Mouse (Mus musculus) midbrain, embryonic 12.5 days (tissue): ENCODE measurements around the gene Rapgef2. TPM values are rescaled to one million over a fixed set of nuclear protein-coding genes. Genes with fewer than 3 reads are reported as not detected.

ENCODE experiments used
- ATAC-seq: fragments of 200-750 bp; cut with Nextera tagmentation; 2 replicates; pipeline ENCODE4 v1.8.0; 2017; ENCODE audit warnings: low read depth, moderate TSS enrichment, moderate library complexity; ENCODE audit not compliant: low FRiP score
- H3K27ac ChIP-seq: fragments of 300-500 bp; sonication (generic); replicated peaks from 2 replicates; pipeline ENCODE4 v1.5.1; 2016; ENCODE audit warnings: mild to moderate bottlenecking
- H3K27me3 ChIP-seq: fragments of 300-500 bp; sonication (generic); 2 replicates; pipeline ENCODE4 v1.6.1; 2016; ENCODE audit warnings: mild to moderate bottlenecking
- H3K36me3 ChIP-seq: fragments of 300-500 bp; sonication (generic); 2 replicates; pipeline ENCODE4 v1.6.1; 2016
- H3K4me1 ChIP-seq: fragments of 300-500 bp; sonication (generic); 2 replicates; pipeline ENCODE4 v1.6.1; 2016
- H3K4me2 ChIP-seq: fragments of 300-500 bp; sonication (generic); replicated peaks from 2 replicates; pipeline ENCODE4 v1.6.1; 2016; ENCODE audit warnings: mild to moderate bottlenecking, moderate library complexity
- H3K4me3 ChIP-seq: fragments of 300-500 bp; sonication (generic); 2 replicates; pipeline ENCODE4 v1.5.1; 2016; ENCODE audit warnings: mild to moderate bottlenecking
- H3K9ac ChIP-seq: fragments of 300-500 bp; sonication (generic); replicated peaks from 2 replicates; pipeline ENCODE4 v1.6.1; 2016; ENCODE audit warnings: mild to moderate bottlenecking, moderate library complexity
- H3K9me3 ChIP-seq: fragments of 300-500 bp; sonication (generic); 2 replicates; pipeline ENCODE4 v1.6.1; 2016; ENCODE audit warnings: mild to moderate bottlenecking
- WGBS: fragments of 180-500 bp; shearing (Covaris S2); methylation state at CpG from one replicate; pipeline ENCODE4 v1.1.7; 2016; 5-methylcytosine and 5-hydroxymethylcytosine counted together
- polyA plus RNA-seq: library from polyadenylated mRNA; unstranded; fragments of >200 nt; fragmentation: Nextera tagmentation; extraction: Ambion mirVana; gene quantifications from 2 replicates; pipeline ENCODE4 v1.2.1, GENCODE M21; 2016

Gene Rapgef2
- polyA plus RNA-seq, 1 experiment from 2014 or later = 9.7 TPM

DNA sequence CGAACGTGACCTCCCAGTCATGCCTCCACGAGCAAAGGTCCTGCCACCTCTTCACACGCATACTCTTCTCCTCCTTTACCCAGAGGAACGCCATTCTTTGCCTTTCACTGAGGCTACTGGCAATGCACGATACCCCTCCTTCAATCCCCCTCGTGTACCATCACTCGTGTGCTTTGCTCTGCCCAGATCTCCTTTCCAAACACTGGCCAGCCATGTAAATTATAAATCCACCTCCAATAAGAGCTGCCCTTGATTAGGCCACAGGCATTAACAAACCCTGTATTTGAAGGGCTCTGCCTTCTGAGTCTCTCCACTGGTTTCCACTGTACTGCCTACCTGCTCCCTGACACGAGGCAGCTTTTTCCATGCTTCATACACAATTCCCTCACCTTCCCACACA is 94.3 kb downstream of the Rapgef2 start:
- Histone ChIP-seq H3K9ac (no peak overlapping the region), H3K27me3 (no peaks in the 10 kb centered on the region), H3K36me3 (no peaks in the 10 kb centered on the region), H3K4me1 (0 out of 2 replicates have a peak, but pooled peaks cover 4% of the 10 kb centered on the region), H3K4me2 (no peak overlapping the region), H3K9me3 (no peaks in the 10 kb centered on the region), H3K4me3 (no peak overlapping the region), H3K27ac (no peak overlapping the region)
- 77% methylated on average over 9 of the region's 9 CpGs for WGBS
- ATAC-seq = 0 out of 2 replicates have a peak, but pooled peaks have one; percentile 36

DNA sequence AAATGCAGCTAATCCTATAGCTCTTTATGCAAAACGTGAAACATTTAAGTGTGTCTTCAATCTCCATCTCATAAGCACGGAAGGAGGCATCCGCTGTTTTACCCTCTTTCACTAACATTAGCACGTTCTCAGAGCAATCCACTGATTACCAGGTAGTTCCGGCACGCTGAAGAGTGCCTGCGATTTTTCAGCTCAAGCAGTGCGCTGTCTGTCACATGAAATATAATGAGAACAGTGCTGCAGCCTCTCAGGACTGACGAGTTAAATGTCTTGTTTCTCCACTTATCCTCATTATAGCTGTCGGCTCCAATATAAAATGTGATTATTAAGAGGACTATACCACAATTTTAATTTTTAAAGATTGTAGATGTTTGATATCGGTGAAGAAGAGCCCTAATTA is 94.8 kb downstream of the Rapgef2 start:
- ATAC-seq = no peak
- Histone ChIP-seq H3K27me3 (no peaks in the 10 kb centered on the region), H3K9ac (no peak overlapping the region), H3K36me3 (no peaks in the 10 kb centered on the region), H3K27ac (no peak overlapping the region), H3K4me2 (no peak overlapping the region), H3K4me1 (0 out of 2 replicates have a peak, but pooled peaks cover 4% of the 10 kb centered on the region), H3K9me3 (no peaks in the 10 kb centered on the region), H3K4me3 (no peak overlapping the region)
- 88% methylated on average over 11 of the region's 11 CpGs for WGBS

DNA sequence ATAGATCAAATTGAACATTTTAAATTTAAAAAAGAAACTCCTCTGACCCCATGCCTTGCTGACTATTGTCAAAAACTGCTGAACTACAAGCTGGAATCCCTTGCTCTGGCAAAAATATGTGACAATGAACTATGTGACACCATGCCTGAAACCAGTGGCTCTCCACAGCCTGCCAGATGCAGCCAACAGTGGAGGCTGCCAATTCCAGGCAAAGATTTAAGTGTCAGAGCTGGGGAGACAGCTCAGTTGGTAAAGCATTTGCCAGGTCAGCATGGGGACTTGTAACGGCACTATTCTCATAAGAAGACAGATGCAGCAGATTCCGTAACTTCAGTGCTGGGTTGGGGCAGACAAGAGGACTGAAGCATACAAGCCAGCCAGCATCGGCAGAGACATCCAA is 95.9 kb downstream of the Rapgef2 start:
- Histone ChIP-seq H3K9ac (no peak overlapping the region), H3K9me3 (no peaks in the 10 kb centered on the region), H3K36me3 (no peaks in the 10 kb centered on the region), H3K4me1 (0 out of 2 replicates have a peak, but pooled peaks cover 4% of the 10 kb centered on the region), H3K27me3 (no peaks in the 10 kb centered on the region), H3K27ac (no peak overlapping the region), H3K4me3 (no peak overlapping the region), H3K4me2 (no peak overlapping the region)
- WGBS = 92% methylated on average over 3 of the region's 3 CpGs
- no peak for ATAC-seq

DNA sequence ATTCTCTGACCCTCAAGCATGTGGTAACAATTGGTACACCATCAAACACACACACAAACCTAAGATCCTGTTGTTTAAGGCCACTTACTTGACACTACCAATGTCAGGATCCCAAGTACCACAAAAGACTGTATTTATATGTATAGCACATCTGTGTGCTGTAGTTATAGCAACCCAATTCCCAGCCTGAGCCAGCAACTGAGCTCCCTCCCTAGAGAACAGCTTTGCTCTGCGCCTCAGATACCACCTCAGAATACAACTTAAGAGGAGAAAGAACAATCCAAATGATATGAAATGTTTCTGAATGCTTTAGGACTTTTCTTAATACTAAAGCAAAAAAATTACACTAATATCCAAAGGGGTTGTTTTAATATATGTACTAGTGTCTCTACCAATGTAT is 98.4 kb downstream of the Rapgef2 start:
- no peak for ATAC-seq
- H3K27ac ChIP-seq = no peak overlapping the region
- H3K4me2 ChIP-seq = no peak overlapping the region
- 73% methylated on average over 1 of the region's 1 CpGs for WGBS
- H3K4me3 ChIP-seq = no peak overlapping the region
- H3K9ac ChIP-seq = no peak overlapping the region
- no peaks in the 10 kb centered on the region for H3K27me3 ChIP-seq
- no peaks in the 10 kb centered on the region for H3K36me3 ChIP-seq
- 0 out of 2 replicates have a peak, but pooled peaks cover 4% of the 10 kb centered on the region for H3K4me1 ChIP-seq
- no peaks in the 10 kb centered on the region for H3K9me3 ChIP-seq

DNA sequence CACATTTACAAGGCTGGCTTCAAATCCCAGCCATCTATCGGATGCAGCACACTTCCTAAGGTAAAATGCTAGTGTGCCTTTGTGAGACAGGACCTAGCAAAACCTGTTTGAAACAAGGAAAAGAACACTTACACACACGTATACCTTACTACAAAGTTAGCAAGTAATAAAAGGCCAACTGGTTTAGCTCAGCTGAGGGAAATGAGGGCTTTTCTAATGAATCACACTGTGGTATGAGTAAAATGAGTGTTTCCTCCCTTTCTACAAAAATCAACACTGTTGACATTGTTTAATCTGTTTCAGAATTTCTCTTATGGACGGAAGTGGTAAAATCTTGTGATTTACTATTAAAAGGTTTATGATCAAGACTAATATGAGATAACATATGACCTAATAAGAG is 104.0 kb downstream of the Rapgef2 start:
- peaks cover 35% of the 10 kb centered on the region for H3K4me1 ChIP-seq

DNA sequence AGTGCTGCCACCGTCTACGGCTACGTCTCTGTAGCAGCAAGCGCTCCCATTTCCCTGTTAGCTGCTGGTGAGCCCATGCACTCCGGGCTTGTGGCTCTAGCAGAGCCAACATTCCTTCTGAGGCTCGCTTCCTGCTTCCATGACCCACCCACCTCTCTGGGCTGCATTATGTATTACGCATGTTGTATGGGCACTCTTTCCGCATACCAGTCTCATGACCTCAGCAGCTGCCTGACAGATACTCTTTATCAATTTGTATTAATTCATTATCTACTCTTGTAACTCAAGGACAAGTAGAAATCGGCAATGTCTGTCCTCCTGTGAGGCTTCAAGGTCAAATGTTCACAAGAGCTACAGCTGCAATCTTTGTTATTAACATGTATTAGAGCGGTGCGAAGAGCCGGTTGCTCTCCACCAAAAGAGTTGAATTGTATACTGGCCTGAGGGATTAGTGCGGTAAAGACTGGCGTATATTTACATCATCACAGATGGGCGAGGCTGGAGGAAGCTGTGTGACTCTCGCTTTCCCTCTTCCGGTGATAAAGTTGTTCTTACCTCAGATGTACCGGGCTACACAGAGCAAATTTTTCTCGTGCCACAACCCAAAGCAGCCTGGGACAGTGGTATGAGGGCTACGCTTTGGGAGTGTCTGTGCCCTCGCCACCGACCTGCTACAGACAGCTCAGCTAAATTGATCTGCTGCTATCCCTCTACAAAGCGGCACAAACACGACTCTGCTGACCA is 104.9 kb downstream of the Rapgef2 start:
- Histone ChIP-seq H3K4me3 (no peak overlapping the region), H3K9ac (no peak overlapping the region), H3K27ac (0 out of 2 replicates have a peak overlapping the region, but pooled peaks have one; percentile 3), H3K27me3 (no peaks in the 10 kb centered on the region), H3K9me3 (no peaks in the 10 kb centered on the region), H3K4me2 (peak overlapping the region; percentile 18; the same call in 1 of the 2 replicates), H3K4me1 (peaks cover 38% of the 10 kb centered on the region), H3K36me3 (no peaks in the 10 kb centered on the region)
- ATAC-seq = peak; percentile 64
- 60% methylated on average over 24 of the region's 24 CpGs for WGBS

More for the DNA sequence above, 104.0 kb downstream of the Rapgef2 start:
- H3K9ac ChIP-seq = no peak overlapping the region
- WGBS = 87% methylated on average over 3 of the region's 3 CpGs
- H3K4me3 ChIP-seq = no peak overlapping the region
- no peaks in the 10 kb centered on the region for H3K9me3 ChIP-seq
- no peaks in the 10 kb centered on the region for H3K27me3 ChIP-seq
- H3K36me3 ChIP-seq = no peaks in the 10 kb centered on the region
- no peak for ATAC-seq
- no peak overlapping the region for H3K4me2 ChIP-seq
- H3K27ac ChIP-seq = no peak overlapping the region

DNA sequence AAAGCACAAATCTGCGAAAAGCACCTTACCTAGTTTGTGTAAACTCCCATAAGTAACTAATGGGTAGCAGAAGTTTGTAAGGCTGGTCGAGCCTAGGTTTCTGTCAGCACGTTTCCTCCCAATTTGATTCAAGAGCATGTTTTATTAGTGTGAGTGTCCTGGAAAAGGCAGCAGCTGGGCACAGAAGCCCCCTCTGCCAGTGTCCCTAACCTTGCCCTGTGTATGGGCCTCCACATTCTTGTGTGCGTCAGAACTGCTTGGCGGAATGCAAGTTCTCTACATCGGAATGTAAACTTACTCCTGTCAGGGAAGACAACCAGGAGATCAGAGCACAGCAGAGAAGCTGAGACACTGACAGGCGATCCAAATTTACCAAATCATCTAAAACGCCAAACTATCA is 106.2 kb downstream of the Rapgef2 start:
- WGBS = 63% methylated on average over 8 of the region's 8 CpGs
- H3K36me3 ChIP-seq = no peaks in the 10 kb centered on the region
- H3K4me3 ChIP-seq = no peak overlapping the region
- no peak overlapping the region for H3K4me2 ChIP-seq
- ATAC-seq = no peak
- H3K27me3 ChIP-seq = no peaks in the 10 kb centered on the region
- H3K4me1 ChIP-seq = peaks cover 38% of the 10 kb centered on the region
- no peak overlapping the region for H3K9ac ChIP-seq
- no peak overlapping the region for H3K27ac ChIP-seq
- H3K9me3 ChIP-seq = no peaks in the 10 kb centered on the region

DNA sequence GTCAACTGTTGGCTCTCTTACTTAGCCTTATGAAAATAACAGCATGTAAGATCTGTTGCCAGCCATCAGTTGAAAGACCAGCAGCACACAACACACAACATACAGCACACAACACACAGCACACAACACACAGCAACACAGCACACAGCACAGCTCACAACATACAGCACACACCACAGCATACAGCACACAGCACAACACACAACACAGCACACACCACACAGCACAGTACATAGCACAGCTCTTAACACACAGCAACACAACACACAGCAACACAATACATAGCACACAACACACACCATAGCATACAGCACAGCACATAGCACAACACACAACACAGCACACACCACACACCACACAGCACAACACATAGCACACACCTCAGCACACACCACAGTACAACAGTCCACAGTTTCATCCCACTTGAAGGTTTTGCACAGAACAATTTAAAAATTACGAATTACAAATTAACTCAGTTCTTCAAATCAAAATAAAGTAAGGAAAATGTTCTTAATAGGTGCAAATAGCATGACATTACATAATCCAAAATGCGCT is 106.7 kb downstream of the Rapgef2 start:
- Histone ChIP-seq H3K9me3 (no peaks in the 10 kb centered on the region), H3K36me3 (no peaks in the 10 kb centered on the region), H3K9ac (no peak overlapping the region), H3K4me3 (no peak overlapping the region), H3K27me3 (no peaks in the 10 kb centered on the region), H3K4me2 (no peak overlapping the region), H3K27ac (no peak overlapping the region), H3K4me1 (peaks cover 38% of the 10 kb centered on the region)
- no peak for ATAC-seq
- WGBS = 94% methylated on average over 2 of the region's 2 CpGs

DNA sequence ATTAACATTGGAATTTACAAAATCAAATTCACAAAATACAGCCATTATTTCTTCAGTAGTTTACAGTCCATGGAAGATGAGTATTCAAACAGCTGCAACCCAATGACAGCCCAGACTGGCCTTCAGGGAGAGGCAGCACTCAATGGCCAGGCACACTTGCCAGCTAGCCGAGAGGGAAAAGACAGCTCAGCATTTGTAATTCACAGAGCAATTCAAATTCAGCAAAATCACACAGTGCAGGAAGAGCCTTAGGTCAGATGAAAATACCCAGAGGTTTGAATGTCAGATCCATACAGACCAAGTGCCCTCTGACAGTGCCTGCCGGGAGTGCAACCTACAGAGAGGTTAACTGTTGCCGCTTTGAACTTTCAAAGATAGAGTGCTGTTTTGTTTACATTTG is 107.6 kb downstream of the Rapgef2 start:
- Histone ChIP-seq H3K4me1 (peaks cover 38% of the 10 kb centered on the region), H3K27ac (no peak overlapping the region), H3K4me3 (no peak overlapping the region), H3K27me3 (no peaks in the 10 kb centered on the region), H3K4me2 (no peak overlapping the region), H3K9me3 (no peaks in the 10 kb centered on the region), H3K36me3 (no peaks in the 10 kb centered on the region), H3K9ac (no peak overlapping the region)
- whole genome bisulfite sequencing = 60% methylated on average over 3 of the region's 3 CpGs
- no peak for ATAC-seq

DNA sequence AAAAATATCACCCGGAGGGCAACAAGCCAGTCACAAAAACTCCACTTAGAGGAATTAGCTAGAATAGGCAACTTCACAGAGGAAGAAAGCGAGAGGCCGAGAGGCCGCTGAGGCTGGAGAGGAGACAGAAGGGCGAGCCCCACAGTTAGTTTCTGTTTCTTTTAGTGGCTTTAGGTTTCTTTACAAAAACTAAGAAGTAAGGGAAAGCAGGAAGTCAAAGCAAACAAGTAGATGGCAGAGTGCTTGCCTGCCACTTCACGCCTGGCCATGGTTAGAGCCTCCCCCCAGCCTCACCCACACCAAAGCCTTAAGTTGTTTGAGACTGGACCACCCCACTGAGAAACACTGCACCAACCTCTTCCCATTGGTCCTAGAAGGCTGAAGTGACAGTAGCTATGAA is 108.2 kb downstream of the Rapgef2 start:
- Histone ChIP-seq H3K27ac (no peak overlapping the region; the same call in 1 of the 2 replicates), H3K4me2 (no peak overlapping the region), H3K27me3 (no peaks in the 10 kb centered on the region), H3K4me3 (no peak overlapping the region), H3K9me3 (no peaks in the 10 kb centered on the region), H3K36me3 (0 out of 2 replicates have a peak, but pooled peaks cover under 1% of the 10 kb centered on the region), H3K9ac (no peak overlapping the region), H3K4me1 (peaks cover 38% of the 10 kb centered on the region)
- ATAC-seq = no peak
- WGBS = 63% methylated on average over 6 of the region's 6 CpGs

DNA sequence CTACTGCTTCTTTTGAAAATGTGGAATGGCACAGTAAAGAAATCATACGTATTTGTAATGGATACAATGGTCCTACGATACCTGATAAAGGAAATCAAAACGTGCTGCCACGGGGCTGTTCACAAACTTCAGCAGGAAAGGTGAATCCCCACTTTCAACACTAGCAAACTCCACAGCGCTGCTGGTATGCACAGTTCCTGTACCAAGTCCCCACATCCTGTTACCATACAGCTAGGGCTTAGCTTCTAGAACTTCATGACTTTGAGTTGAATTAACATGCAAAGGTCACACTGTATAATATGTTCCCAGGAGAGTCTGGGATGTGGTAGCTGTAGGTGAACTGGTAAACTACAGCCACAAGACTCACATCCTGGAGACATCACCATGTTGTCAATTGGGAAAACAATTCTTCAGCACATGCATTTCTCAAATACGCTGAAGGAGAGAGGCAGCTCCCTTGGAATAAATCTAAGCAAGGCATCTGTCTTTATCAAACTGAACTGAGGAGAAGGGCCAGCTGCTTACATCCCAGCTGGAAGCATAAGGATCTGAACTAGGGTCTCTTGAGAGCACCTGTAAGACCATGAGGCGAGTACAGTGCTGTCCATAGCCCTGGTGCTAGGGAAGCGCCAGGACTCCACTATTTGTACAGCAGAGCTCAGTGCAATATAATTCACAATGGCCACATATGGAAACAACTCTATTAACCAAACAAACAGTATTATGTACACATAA is 109.0 kb downstream of the Rapgef2 start:
- 84% methylated on average over 8 of the region's 8 CpGs for WGBS

DNA sequence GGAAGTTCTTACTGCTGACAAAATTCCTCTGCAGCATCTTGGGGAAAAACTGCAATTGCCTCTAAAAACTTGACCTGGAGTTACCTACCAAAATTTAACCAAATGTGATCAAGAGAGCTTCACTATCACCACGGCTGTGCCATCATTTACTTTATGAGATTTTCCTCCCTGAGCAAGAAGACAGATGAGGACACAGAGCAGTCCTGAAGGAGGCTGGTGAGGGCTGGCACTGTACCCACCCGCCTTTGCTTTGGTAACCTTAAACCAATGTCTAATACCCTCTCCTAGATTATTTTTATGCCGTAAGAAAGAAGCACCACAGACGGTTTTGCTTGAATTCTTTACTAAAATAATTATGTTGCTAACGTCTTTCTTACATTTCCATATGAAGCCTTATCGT is 112.1 kb downstream of the Rapgef2 start:
- ATAC-seq = no peak
- H3K36me3 ChIP-seq = 0 out of 2 replicates have a peak, but pooled peaks cover 7% of the 10 kb centered on the region
- no peak overlapping the region for H3K4me2 ChIP-seq
- WGBS = 92% methylated on average over 6 of the region's 6 CpGs
- no peaks in the 10 kb centered on the region for H3K9me3 ChIP-seq
- H3K27me3 ChIP-seq = no peaks in the 10 kb centered on the region
- no peak overlapping the region for H3K27ac ChIP-seq
- H3K9ac ChIP-seq = no peak overlapping the region
- peaks cover 17% of the 10 kb centered on the region for H3K4me1 ChIP-seq
- H3K4me3 ChIP-seq = no peak overlapping the region

More for the DNA sequence above, 109.0 kb downstream of the Rapgef2 start:
- no peaks in the 10 kb centered on the region for H3K9me3 ChIP-seq
- no peak overlapping the region for H3K4me2 ChIP-seq
- ATAC-seq = no peak
- no peaks in the 10 kb centered on the region for H3K27me3 ChIP-seq
- H3K27ac ChIP-seq = no peak overlapping the region
- H3K4me3 ChIP-seq = no peak overlapping the region
- no peak overlapping the region for H3K9ac ChIP-seq
- 0 out of 2 replicates have a peak, but pooled peaks cover 7% of the 10 kb centered on the region for H3K36me3 ChIP-seq
- H3K4me1 ChIP-seq = peaks cover 38% of the 10 kb centered on the region
